Mouse (Mus musculus): ENCODE measurements around the gene Gabrd.

Gene Gabrd

DNA sequence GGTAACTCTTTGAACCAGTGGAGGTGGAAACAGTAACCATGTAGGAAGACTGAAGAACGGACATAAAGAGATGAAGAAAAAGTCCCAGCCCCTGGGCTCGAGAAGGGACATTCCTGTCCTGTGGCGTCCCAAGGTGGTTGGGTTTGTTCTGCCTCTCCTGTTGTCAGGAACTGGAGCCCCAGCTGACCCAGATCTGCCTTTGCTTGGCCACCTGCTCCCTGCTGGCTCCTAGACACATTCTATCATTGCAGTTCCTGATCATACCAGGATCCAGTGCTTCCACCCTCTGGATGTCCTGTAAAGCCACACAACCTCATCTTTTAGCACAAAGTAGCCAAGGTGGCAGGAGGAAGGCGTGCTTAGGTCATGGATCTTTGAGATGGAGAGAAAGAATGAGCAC, 14.6 kb downstream of the Gabrd start:
- no peak for DNase-seq (ENCODE audit: low read depth)

DNA sequence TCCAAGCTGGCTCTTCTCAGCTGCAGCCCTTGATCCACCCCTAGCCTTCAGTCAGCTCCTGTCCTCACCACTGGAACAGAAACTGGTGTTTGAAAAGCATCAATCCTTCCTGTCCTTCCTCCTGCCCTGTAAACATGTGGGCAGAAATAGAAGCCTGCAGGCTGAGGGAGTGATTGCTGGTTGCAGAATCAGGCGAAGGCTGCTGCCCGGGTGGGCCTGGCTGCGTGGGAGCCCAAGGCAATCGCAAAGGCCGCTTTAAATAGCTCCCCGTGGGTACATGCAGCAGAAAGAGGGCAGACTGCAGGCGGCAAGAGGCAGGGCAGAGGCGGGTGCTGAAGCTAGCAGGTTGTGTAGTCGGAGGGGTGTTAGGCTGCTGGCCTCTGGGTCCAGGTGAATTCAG, 15.2 kb downstream of the Gabrd start:
- DNase-seq (ENCODE audit: low read depth): no peak

DNA sequence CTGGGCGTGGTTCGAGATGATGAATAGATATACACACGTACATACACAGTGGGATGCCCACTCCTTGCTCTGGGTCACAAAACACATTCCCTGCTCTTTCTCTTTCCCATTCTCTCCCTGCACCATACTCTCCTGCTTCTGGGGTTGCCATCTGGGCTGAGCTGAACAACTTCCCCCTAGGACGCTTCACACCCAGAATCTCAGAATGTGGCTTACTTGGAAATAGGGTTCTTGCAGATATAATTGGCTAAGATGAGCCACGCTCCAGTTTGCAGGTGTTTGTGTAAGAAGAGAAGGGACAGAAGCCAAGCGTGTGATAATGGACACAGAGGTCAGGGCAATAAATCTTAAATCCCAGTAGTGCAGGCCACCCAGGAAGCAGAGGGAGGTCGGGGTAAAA, 15.9 kb downstream of the Gabrd start:
- no peak for DNase-seq (ENCODE audit: low read depth)

DNA sequence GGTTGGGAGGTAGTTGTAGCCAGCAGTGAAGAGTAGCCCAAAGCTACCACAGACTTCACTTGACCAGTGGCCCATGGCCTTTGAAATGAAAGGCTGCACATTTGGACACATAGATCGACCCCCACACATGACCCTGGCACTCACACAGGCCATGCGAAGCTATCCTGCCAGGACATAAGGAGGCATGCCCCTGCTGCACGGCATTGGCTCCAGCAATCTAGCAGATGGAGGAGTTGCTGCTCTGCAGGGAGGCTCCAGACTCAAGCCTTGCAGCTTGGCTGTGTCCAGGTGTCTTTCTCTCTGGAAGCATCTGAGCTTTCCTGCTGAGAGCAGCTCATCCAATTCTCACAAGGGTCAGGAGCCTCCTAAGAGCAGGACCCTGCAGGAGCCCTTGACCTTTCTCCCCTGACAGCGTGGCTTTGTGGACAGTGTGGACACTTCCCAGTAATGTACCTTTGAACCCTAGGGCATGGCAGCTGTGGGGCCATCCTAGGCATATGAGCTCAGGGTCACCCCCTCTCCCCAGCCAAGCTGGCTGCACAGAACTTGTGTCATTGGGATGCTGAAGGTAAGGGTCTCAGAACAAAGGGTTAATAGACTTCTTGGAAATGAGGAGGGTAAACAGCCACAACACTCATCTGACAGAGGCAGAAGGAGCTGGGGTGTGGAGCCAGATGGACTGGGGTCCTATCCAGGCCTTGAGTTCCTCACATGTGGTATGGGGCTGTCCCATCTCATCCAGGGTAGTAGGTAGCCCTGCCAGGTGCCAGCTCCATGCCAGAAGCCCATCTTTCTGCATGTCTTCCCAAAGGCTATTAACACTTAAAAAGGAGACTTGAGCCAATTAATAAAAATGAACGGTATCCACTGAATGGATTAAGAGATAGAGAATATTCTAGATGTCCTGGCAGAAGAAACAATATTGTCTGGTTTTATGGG, 25.8 kb downstream of the Gabrd start:
- DNase-seq (ENCODE audit: low read depth): no peak

DNA sequence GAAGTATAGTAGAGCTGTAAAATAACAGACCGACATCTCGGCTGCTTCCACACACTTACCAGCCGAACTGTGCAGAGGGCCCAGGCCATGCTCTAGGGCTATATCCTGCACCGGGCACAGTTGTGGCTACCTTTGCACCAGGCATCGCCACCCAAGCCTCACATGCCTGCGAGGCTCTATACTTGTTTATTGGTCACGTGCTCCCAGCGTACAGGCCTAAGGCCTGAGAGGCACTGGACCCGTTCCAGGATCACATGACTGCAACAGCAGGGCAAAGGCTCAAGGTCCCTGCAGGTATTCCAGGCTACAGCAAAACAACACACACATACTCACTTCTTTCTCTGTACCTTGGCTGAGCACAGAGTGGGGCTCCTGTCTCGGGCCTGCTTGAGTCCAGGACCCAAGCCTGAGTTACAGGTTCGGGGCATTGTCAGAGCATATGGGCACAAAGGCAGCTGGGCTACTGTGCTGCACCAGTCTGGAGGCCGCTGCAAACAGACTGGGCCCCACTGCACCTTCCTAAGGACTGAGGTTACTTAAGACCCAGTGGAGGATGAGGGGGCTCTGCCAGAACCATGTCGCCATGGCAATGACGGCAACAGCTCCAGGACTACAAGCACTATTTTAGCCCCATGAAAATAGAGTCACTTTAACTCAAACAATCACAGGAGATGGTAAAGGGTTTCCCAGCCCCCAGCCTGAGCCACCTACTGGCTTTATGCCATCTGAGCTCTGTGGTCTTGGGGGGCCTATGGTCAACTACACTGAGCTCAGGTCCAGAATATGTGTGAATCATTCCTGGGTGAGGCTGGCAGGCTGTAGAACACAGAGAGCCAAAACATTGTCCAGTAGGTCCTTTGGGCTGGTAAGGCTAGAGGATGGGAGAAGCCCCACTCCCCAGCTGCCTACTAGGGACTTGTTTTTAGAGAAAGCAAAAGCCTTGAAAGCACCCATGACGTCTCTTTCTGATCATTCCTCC, 26.9 kb downstream of the Gabrd start:
- peak; percentile 17 for DNase-seq (ENCODE audit: low read depth)

DNA sequence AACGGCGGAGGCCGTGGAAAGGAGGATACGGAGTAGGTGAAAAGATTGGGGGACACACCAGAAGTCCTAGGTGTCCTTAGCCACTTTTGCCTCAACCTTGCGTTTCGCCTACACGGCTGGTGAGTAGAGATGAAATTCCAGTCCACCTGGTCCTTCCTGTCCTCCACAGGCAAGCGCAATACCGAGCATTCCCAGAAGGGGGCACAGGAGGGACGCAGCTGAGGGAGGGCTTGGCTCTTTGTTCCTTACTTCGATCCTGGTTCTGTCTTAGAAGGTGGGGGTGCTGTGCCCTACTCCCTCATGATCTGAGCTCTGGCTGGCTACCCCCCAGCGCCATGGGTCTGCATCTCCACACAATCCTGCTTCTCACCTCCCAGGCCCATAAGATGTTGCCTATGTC, 29.2 kb downstream of the Gabrd start:
- peak; percentile 61 for DNase-seq (ENCODE audit: low read depth)

DNA sequence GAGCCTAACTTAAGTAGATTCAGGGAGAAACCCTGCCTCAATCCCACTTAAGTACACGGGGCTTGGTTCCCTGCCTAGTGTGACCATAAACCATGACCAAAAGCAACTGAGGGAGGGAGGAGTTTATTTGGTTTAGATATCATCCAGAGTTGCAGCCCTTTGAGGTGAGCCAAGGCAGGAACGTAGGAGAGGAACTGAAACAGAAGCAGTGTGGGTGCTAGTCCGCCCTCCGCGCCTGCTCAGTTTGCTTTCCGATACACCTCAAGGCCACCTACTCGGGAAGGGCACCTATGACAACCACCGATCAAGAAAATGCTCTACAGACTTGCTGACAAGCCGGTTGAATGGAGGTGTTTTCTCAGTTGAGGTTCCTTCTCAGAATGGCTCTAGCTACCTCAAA, 30.2 kb downstream of the Gabrd start:
- DNase-seq (ENCODE audit: low read depth): no peak

DNA sequence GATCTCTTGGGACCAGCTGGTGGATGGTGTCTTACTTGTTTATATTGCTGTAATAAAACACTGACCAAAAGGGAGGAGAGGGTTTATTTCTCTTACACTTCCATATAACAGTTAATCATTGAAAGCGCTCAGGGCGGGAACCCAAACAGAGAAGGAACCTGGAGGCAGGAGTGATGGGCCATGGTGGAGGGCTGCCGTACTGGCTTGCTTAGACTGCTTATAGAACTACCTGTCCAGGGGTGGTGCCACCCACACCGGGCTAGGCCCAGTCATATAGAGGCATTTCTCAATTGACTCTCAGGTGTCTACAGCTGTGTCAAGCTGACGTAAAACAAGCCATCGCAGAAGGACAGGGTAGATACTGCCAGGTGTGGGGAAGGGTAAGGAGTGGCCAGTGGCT, 31.1 kb downstream of the Gabrd start:
- no peak for DNase-seq (ENCODE audit: low read depth)

DNA sequence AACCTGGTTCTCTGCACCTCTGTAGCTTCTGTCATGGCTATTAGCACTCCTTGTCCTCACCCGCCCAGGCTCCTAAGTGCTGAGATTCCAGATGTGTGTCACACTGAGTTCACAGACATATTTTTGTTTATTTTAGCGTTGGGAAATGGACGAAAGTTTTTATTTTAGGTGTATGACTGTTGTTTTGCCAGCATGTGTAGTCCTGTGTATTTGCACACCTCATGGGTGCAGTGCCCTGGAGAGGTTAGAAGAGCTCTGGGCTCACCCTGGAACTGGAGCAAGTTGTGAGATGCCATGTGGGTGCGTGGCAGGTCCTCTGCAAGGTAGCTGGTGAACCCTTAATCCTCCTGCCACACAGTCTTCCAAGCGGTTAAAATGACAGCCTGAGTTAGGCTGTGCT, 35.5 kb downstream of the Gabrd start:
- no peak for DNase-seq (ENCODE audit: low read depth)

DNA sequence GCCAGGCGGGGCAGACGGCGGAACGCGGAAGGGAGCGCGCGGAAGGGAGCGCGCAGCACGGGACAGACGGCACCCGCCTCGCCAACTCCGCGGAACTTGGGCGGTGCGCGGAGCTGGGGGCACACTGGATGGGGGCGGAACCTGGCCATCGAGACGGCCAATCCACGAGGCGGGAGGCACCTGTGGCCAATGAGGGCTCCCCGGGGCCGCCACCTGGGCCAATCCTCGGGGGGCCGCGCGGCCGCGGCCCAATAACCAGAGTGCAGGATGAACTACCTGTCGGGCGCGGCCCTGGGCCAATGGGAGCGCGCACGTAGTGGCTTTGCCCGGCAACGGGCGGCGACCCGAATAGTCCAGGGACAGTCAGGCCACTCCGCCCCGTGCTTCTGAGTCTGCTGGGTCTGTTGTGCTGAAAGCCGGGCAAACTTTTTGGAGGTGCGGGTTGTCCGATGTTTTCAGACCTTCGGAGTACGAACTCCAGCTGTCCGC, 36.6 kb downstream of the Gabrd start, which contains the start of gene Prkcz:
Gene Prkcz, minus strand, starts transcription at position 59 of the 489 bp plus-strand sequence.
- no peak for DNase-seq (ENCODE audit: low read depth)

DNA sequence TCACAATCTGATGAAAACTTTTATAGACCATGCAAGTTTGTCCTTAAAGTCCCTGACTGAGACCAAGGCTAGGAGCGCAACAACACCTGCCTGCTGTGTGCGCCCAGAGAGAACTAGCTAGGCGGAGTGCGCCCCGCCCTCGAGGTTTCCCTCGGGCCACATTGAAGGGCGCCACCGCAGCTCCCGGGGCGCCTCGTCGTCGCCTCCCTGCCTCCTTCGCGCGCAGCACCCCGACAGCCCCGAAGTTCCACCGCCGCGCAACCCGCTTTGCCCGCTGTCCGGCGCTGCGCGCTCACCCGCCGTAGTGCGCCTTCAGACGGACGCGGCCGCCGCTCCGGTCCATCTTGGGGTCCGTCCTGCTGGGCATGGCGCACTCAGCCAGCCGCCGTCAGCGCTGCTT, 37.1 kb downstream of the Gabrd start:
- no peak for DNase-seq (ENCODE audit: low read depth)

DNA sequence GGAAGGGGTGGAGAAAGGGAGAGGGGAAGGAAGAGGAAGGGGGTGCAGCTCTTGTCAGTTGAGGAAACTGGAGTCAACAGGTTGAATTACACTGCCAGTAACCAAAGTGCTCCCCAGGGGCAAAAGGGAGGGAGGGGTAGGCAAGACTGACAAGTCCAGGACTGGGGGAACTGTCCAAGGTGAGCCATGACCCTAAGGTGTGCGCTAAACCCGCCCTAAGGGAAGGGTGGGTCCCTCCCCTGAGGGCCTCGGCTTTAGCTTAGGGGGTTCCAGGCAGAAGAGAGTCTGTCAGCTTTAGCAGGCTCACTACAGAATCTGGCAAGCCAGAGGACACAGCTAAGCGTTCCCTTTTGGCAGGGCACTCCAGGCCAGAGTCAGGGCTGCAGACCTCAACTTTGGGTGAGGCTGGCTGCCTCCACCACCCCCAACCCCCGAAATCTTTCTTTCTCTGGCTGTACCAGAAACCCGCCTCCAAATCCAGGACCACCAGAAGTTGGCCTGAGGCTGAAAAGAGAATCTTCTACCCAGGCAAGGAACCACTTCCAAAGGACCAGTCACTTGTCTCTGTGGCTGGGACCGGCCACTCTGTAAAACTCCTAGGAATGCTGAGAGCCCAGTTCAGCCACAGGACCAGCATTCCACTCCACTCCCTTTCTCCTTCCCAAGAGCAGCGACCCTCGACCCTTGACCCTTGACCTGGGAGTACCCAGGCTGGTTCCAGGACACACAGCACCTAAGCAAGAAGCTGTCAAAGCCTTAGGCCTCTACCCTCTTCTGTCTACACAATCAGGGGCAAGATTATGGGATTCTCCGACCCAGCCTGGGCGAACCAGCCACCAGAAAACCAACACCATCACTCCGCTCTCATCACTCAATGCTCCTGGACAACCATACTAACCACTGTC, 38.1 kb downstream of the Gabrd start:
- DNase-seq (ENCODE audit: low read depth): no peak

DNA sequence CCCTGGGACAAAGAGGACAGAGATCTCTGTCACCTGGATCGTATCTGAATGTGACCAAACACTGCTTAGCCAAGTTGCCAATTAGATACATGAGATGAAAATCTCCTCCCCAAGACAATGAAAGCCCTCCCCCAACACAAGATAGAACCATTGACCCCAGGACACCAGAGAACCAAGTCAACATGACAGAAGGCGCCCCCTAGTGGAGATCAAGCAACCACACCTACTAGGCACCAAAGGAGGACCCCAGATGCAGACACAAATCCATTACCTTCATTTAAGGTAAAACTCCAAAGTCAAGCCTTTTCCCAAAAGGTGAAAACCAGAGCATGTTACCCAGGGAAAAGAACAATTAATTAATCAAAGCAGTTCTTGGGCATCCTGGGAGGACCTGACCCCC, 40.3 kb downstream of the Gabrd start:
- DNase-seq (ENCODE audit: low read depth): peak; percentile 4

DNA sequence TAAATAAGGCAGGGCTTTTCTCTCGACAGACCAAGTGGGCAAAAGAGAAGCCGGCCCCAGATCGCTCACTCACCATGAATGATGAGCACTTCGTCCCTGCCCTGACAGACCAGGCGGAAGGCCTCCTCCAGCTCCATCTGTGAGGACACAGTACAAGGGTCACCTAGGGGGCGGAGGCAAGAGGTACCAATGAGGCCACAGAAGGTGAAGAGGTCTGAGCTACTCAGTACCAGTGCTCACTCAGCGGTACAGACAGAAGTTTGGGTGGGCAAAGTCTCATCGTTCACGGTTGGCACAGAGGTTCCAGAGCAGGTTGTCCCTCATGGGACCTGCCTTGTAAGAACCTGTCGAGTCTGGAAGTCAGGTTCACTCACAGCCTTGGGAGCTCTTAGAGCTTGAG, 41.6 kb downstream of the Gabrd start:
- DNase-seq (ENCODE audit: low read depth): no peak

DNA sequence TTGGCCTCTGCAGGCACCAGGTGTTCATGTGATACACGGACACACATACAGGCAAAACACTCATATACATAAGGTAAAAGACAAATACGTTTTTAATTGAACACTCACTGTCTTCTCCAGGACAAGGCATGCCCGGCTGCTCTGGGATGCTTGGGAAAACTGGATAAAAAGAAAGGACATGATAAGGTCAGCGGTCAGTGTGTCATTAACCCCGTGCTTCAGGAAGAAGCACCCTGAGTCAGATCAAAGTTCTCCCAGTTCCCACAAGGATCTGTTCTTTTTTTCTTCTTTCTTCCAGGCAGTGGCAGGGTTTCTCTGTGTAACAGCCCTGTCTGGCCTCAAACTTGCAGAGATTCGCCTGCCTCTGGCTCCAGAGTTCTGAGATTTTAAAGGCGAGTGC, 43.4 kb downstream of the Gabrd start:
- DNase-seq (ENCODE audit: low read depth): no peak

DNA sequence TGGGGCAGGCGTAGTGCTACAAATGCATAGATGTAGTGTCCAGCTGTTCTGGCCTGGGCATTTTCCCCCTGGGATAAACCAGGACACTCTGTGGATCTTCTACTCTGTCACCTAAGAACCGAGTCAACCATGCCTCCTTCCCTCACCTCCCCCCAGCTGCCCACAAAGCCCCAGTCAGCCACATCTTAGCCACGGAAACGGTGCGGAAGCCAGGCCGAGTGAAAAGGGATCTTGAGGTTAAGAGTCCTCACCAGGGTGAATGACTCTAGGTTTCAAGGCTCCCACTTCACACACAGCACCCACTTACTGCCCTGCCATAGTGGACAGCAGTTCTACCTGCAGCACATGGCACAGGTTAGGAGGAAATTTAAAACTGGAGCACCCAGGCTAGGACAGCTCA, 43.9 kb downstream of the Gabrd start:
- no peak for DNase-seq (ENCODE audit: low read depth)

DNA sequence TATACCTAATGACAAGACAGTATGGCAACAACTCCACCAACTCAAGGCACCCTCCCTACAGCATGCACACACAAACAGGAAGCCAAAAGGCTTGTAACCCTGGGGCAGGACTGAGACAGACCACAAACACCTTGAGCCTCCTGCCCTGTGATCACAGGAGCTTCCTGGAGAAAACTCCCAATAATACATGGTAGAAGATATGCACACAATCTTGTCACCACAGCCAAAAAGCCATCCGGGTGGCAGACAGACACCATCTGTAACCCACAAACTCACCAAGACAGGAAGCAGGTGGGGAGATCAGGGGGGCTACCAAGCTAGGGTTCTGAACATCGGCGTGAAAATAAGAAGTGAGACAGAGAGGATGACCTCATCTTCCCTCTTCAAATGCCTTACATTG, 45.3 kb downstream of the Gabrd start:
- DNase-seq (ENCODE audit: low read depth): no peak

DNA sequence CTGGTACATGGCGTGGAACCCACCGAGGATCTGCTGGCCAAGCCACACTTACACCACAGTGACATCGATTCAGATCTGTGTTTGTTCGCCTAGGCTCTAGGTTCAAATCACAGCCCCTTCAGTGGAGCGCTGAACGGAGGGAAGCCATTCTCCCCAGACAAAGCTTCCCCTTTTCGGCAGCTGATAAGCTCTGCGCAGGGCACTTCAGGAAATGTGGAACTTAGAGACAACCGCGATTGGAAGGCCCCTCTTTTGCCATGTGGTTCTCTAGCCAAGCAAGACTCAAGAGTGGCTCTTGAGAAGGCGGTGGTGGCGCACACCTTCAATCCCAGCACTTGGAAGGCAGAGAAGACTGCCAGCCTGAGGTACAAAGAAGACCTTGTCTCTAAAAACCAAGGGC, 51.6 kb downstream of the Gabrd start:
- no peak for DNase-seq (ENCODE audit: low read depth)

DNA sequence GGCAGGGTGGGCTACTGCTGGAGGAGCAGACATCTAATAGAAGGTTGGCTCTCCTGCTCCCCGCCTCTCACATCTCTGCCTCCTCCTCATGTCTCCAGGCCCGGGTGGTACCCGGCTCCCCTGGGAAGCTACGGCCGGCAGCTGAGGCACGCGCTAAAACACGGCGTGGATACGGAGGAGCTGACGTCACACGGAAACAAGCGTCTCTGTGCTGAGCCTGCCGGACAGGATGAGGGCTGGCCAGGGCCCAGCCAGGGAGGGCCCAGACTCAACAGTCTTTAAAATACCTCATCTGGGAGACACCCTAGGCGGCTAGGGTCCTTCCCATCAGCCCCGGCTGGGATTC, 52.3 kb downstream of the Gabrd start:
- DNase-seq (ENCODE audit: low read depth): no peak

DNA sequence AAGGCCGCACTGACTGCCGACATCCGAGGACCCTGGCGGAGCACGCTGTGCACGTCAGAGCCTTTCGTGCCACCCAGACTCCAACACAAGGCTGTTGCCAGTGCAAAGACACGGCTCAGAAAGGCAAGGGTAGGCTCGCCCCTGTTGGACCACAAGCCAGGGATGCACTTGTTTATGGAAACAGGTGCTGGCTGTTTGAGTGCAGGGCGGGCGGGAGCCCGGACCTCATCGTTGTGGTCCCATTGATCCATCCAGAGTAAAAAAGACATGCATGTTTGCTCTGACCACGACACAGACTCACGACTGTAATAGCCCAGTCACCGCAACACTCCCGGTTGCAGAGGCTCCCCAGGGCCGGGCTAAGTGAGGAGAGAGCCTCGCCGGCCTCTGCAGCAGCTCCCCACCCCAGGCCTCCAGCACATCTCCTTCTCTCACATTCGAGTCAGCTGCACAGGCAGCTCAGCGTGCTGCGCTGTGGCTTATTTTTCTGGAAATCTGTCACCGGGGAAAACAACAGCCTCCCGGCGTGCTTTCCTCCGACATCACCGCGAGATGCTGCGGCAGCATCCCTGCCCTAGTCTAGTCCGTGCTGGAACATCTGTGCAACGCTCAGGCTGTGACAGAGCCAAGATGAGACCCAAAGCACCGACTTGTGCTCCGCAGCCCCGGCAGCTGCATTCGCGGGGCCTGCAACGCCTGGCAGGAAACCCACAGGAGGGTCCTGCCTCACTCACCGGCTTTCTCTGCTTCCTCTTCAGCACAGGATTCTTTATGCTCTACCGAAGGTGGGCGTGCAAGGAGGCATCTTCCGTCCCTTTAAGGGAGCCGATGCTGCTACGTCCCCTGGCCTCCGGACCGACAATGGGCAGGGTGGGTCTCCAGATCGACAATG, 53.0 kb downstream of the Gabrd start:
- no peak for DNase-seq (ENCODE audit: low read depth)

DNA sequence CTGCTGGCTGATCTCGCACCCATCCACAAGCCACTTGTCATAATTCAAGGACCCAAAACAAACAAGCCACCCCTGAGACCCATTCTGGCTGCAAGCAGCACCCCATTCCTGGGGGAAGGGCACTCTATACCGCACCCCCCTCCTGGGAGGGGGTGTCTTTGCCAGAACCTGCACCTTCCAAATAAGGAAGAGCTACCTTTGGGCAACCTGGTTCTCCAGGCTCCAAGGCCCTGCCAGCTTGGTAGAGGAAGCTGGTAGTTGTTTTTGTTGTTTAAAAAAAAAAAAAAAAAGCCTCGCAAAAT, 53.7 kb downstream of the Gabrd start:
- no peak for DNase-seq (ENCODE audit: low read depth)

Data from NIH3T3 (cell line).